Mouse (Mus musculus) limb, embryonic 13.5 days (tissue): ENCODE data around the gene Hist1h2ab. TPM values are rescaled to one million over a fixed set of nuclear protein-coding genes. Genes with fewer than 3 reads are reported as not detected.
A peak's percentile ranks its signal among the peaks of the same experiment; 100 is the strongest.
"Not testable (repeated sequence)": the region's sequence is repeated elsewhere in the genome, so short reads cannot be mapped to it uniquely, and the experiment has no call there.

Experiments used
- ATAC-seq: fragments of 200-750 bp; cut with Nextera tagmentation; 2 replicates; pipeline ENCODE4 v1.8.0; 2017; ENCODE audit warnings: low read depth, moderate number of reproducible peaks, moderate TSS enrichment; ENCODE audit not compliant: low FRiP score
- H3K27ac ChIP-seq: fragments of 300-500 bp; sonication (generic); 2 replicates; pipeline ENCODE4 v1.5.1; 2015; ENCODE audit warnings: inconsistent platforms, mild to moderate bottlenecking, moderate library complexity
- H3K27me3 ChIP-seq: fragments of 300-500 bp; sonication (generic); 2 replicates; pipeline ENCODE4 v1.6.1; 2015; ENCODE audit warnings: mild to moderate bottlenecking, inconsistent platforms
- H3K36me3 ChIP-seq: fragments of 300-500 bp; sonication (generic); 2 replicates; pipeline ENCODE4 v1.6.1; 2015; ENCODE audit warnings: inconsistent platforms, mild to moderate bottlenecking, moderate library complexity
- H3K4me1 ChIP-seq: fragments of 300-500 bp; sonication (generic); 2 replicates; pipeline ENCODE4 v1.6.1; 2015; ENCODE audit warnings: inconsistent platforms
- H3K4me2 ChIP-seq: fragments of 300-500 bp; sonication (generic); replicated peaks from 2 replicates; pipeline ENCODE4 v1.6.1; 2015; ENCODE audit warnings: inconsistent platforms, mild to moderate bottlenecking, moderate library complexity
- H3K4me3 ChIP-seq: fragments of 300-500 bp; sonication (generic); 2 replicates; pipeline ENCODE4 v1.5.1; 2015; ENCODE audit warnings: moderate library complexity, mild to moderate bottlenecking, inconsistent platforms
- H3K9ac ChIP-seq: fragments of 300-500 bp; sonication (generic); 2 replicates; pipeline ENCODE4 v1.6.1; 2015; ENCODE audit warnings: mild to moderate bottlenecking, inconsistent platforms
- H3K9me3 ChIP-seq: fragments of 300-500 bp; sonication (generic); 2 replicates; pipeline ENCODE4 v1.6.1; 2016; ENCODE audit warnings: inconsistent platforms
- WGBS: fragments of 180-500 bp; shearing (Covaris S2); methylation state at CpG from one replicate; pipeline ENCODE4 v1.1.7; 2015; 5-methylcytosine and 5-hydroxymethylcytosine counted together
- polyA plus RNA-seq: library from polyadenylated mRNA; unstranded; fragments of >200 nt; fragmentation: Nextera tagmentation; extraction: Ambion mirVana; gene quantifications from 2 replicates; pipeline ENCODE4 v1.2.1, GENCODE M21; 2015

Gene Hist1h2ab
- polyA plus RNA-seq, 1 experiment from 2014 or later = 47.8 TPM

DNA sequence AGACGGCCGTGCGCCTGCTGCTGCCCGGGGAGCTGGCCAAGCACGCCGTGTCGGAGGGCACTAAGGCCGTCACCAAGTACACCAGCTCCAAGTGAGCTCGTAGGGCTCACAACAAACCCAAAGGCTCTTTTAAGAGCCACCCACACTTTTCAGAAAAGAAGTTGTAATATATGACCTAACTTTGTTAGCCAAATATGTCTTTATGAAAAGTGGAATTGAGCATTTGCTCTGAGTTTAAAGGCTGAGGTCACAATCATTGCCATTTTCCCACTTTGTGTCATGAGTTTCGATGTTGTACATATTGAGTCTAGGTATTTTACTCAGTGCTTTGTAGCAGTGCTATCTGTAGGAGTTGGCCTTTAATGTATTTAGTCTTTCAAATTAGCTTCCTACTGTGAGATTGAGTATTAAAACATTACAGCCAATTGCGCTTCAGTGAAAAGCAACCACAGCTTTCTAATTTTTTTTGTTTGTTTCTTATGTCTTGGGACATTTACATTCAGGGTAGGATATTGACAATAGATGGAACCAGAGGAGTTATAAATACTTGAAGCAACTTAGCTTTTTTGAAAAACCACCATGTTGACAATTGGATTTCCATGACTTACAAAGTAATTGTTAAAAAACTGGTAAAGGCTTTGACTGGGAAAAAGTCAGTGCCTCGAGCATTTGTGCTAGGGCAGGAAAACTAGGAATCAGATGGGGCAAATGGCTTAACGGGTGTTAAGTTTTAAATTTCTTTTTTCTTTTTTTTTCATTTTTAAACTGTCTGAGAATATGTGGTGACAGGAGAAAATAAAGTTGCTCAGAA is 3.6 kb upstream of the Hist1h2ab start:
- ATAC-seq = no peak

GRCm38 (mm10) chr13:23747892-23748288 is 3.0 kb upstream of the Hist1h2ab start:
- Histone ChIP-seq H3K4me3 (peak overlapping the region; percentile 49; the same call in 1 of the 2 replicates), H3K4me2 (peak overlapping the region; percentile 69), H3K36me3 (no peaks in the 10 kb centered on the region), H3K9ac (peak overlapping the region; percentile 68), H3K27me3 (no peaks in the 10 kb centered on the region), H3K9me3 (no peaks in the 10 kb centered on the region), H3K27ac (peak overlapping the region; percentile 99), H3K4me1 (peaks cover 29% of the 10 kb centered on the region)
- no peak for ATAC-seq
- 9% methylated on average over 4 of the region's 4 CpGs for WGBS

More for the DNA sequence above, 3.6 kb upstream of the Hist1h2ab start:
- Histone ChIP-seq H3K4me2 (peak overlapping the region; percentile 69), H3K4me3 (peak overlapping the region; percentile 49), H3K4me1 (peaks cover 25% of the 10 kb centered on the region), H3K27ac (peak overlapping the region; percentile 99), H3K27me3 (no peaks in the 10 kb centered on the region), H3K9me3 (no peaks in the 10 kb centered on the region), H3K9ac (peak overlapping the region; percentile 68), H3K36me3 (no peaks in the 10 kb centered on the region)
- WGBS = 3% methylated on average over 13 of the region's 13 CpGs

GRCm38 (mm10) chr13:23749563-23750121 is 1.3 kb upstream of the Hist1h2ab start:
- no peak for ATAC-seq
- no peaks in the 10 kb centered on the region for H3K36me3 ChIP-seq
- no peak overlapping the region for H3K9ac ChIP-seq
- H3K4me2 ChIP-seq = no peak overlapping the region
- no peaks in the 10 kb centered on the region for H3K9me3 ChIP-seq
- no peaks in the 10 kb centered on the region for H3K27me3 ChIP-seq
- no peak overlapping the region for H3K4me3 ChIP-seq
- WGBS = 93% methylated on average over 5 of the region's 5 CpGs
- H3K27ac ChIP-seq = peak overlapping the region; percentile 84
- peaks cover 30% of the 10 kb centered on the region for H3K4me1 ChIP-seq

GRCm38 (mm10) chr13:23751478-23751956 is 591 bp downstream of the Hist1h2ab start:
- Histone ChIP-seq H3K36me3 (no peaks in the 10 kb centered on the region), H3K4me3 (peak overlapping the region; percentile 48), H3K27ac (peak overlapping the region; percentile 96), H3K9me3 (no peaks in the 10 kb centered on the region), H3K27me3 (no peaks in the 10 kb centered on the region), H3K9ac (peak overlapping the region; percentile 69), H3K4me1 (peaks cover 29% of the 10 kb centered on the region), H3K4me2 (peak overlapping the region; percentile 65)
- ATAC-seq = no peak
- WGBS = under 1% methylated on average over 11 of the region's 11 CpGs

- H3K9me3 ChIP-seq, H3K27me3 ChIP-seq, H3K36me3 ChIP-seq: not testable (repeated sequence)
- Histone ChIP-seq H3K4me2 (peak within 1 kb of the TSS; percentile 65), H3K9ac (peak within 1 kb of the TSS; percentile 69), H3K27ac (peak within 1 kb of the TSS; percentile 96), H3K4me1 (peaks cover 27% of the 10 kb centered on the region), H3K4me3 (peak within 1 kb of the TSS; percentile 48)
- 0% methylated on average over 21 of the region's 47 CpGs for WGBS
- ATAC-seq = peak; percentile 90
These were observed 1.3 kb downstream of the Hist1h2ab start, which contains the start of gene Hist1h3b for GRCm38 (mm10) chr13:23752067-23752741. Gene Hist1h3b, plus strand, starts transcription at chr13:23752267.

DNA sequence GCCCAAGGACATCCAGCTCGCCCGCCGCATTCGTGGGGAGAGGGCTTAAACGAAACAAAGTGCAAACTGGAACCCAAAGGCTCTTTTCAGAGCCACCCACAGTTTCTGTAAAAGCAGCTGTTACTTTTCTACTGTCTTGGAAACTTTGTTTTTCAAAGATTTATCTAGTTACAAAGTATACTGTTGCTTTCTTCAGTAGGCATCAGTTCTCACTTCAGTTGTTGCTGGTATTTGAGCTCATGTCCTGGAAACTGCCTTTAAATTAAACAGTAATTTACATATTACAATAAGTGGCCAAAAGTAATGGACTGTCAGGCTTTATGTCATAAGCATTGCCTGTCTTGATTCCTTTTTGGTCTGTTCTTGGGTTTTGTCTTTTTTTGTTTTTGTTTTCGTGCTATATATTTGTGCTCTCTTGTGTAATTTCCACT is 1.8 kb downstream of the Hist1h2ab start:
- H3K27ac ChIP-seq = peak overlapping the region; percentile 76
- no peak for ATAC-seq
- peak overlapping the region; percentile 65 for H3K4me2 ChIP-seq
- no peaks in the 10 kb centered on the region for H3K36me3 ChIP-seq
- H3K4me3 ChIP-seq = peak overlapping the region; percentile 42
- H3K4me1 ChIP-seq = peaks cover 27% of the 10 kb centered on the region
- H3K9me3 ChIP-seq = no peaks in the 10 kb centered on the region
- H3K27me3 ChIP-seq = no peaks in the 10 kb centered on the region
- H3K9ac ChIP-seq = peak overlapping the region; percentile 65
- 4% methylated on average over 6 of the region's 6 CpGs for WGBS

- peak overlapping the region; percentile 76; the same call in 1 of the 2 replicates for H3K27ac ChIP-seq
- ATAC-seq = no peak
- H3K36me3 ChIP-seq = no peaks in the 10 kb centered on the region
- 56% methylated on average over 4 of the region's 4 CpGs for WGBS
- H3K27me3 ChIP-seq = no peaks in the 10 kb centered on the region
- H3K9ac ChIP-seq = peak overlapping the region; percentile 65; the same call in 1 of the 2 replicates
- peaks cover 23% of the 10 kb centered on the region for H3K4me1 ChIP-seq
- no peaks in the 10 kb centered on the region for H3K9me3 ChIP-seq
- 0 out of 2 replicates have a peak overlapping the region, but pooled peaks have one; percentile 12 for H3K4me3 ChIP-seq
- peak overlapping the region; percentile 65 for H3K4me2 ChIP-seq
These were observed 2.6 kb downstream of the Hist1h2ab start for GRCm38 (mm10) chr13:23753314-23754078.

DNA sequence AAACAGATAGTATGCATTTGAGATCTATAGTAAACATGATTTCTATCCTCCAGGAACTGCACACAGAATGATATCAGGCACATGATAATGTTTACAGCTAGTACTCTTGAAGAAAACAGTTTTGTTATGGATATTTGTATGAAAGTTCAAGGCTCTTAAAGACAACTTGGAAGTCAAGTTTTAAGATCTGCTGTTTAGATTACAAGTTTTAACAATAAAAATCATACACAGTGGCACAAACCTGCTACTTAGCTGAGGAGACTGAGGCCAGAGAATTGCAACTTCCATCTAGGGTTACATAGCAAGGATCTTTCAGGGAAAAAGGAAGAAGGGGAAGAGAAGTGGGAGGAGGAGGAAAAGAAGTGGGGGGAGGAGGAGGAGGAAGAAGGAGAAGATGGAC is 4.1 kb downstream of the Hist1h2ab start:
- H3K9me3 ChIP-seq = no peaks in the 10 kb centered on the region
- no peak overlapping the region for H3K27ac ChIP-seq
- H3K4me1 ChIP-seq = peaks cover 23% of the 10 kb centered on the region
- no peak overlapping the region for H3K4me3 ChIP-seq
- no peak for ATAC-seq
- H3K36me3 ChIP-seq = no peaks in the 10 kb centered on the region
- no peak overlapping the region for H3K9ac ChIP-seq
- H3K4me2 ChIP-seq = no peak overlapping the region
- H3K27me3 ChIP-seq = no peaks in the 10 kb centered on the region

DNA sequence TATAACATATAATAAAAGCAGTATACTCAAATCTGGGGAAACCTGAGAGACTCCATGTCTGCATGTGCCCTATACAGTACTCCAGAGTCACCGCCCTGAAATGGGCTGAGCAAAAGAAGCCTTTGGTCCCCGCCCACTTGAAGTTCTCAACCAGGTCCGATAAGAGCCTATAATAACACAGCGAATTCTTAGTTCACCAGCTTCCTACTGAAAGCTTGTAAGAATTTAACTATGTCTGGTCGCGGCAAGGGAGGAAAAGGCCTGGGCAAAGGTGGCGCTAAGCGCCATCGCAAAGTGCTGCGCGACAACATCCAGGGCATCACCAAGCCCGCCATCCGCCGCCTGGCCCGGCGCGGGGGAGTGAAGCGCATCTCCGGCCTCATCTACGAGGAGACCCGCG is 5.9 kb downstream of the Hist1h2ab start, which contains the start of gene Hist1h4b:
Gene Hist1h4b (plus strand): TSS at position 224 of the 400 bp plus-strand sequence.
- H3K27ac ChIP-seq = peak within 1 kb of the TSS; percentile 94
- peak within 1 kb of the TSS; percentile 82 for H3K4me2 ChIP-seq
- peak; percentile 77 for ATAC-seq
- peak within 1 kb of the TSS; percentile 69 for H3K9ac ChIP-seq
- no peaks in the 10 kb centered on the region for H3K27me3 ChIP-seq
- no peaks in the 10 kb centered on the region for H3K36me3 ChIP-seq
- peaks cover 29% of the 10 kb centered on the region for H3K4me1 ChIP-seq
- 0% methylated on average over 17 of the region's 22 CpGs for WGBS
- H3K9me3 ChIP-seq = no peaks in the 10 kb centered on the region
- peak within 1 kb of the TSS; percentile 46 for H3K4me3 ChIP-seq

GRCm38 (mm10) chr13:23757211-23757773 is 6.4 kb downstream of the Hist1h2ab start:
- Histone ChIP-seq H3K27ac (peak overlapping the region; percentile 94), H3K9ac (peak overlapping the region; percentile 69), H3K4me1 (peaks cover 29% of the 10 kb centered on the region), H3K4me3 (peak overlapping the region; percentile 46), H3K27me3 (no peaks in the 10 kb centered on the region), H3K9me3 (no peaks in the 10 kb centered on the region), H3K4me2 (peak overlapping the region; percentile 82), H3K36me3 (no peaks in the 10 kb centered on the region)
- ATAC-seq = peak; percentile 16
- under 1% methylated on average over 18 of the region's 23 CpGs for WGBS

DNA sequence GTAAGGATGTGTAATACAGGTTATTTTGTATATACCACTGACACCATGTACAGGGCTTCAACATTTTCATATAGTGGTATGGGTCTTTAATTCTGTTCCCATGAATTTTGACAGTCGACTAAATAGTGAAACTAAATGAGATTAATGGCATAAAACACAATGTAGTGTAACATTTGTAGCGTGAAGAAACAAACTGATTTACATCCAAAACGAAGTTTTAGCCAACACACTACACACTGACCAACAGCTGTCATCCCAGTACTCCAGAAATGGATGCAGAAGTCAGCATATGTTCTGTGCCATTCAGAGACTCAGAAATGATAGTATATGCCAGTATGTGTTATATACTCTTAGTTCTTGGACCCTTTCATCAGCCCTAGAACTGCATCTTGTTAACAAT is 7.0 kb downstream of the Hist1h2ab start:
- H3K27me3 ChIP-seq = no peaks in the 10 kb centered on the region
- H3K9ac ChIP-seq = no peak overlapping the region
- H3K4me1 ChIP-seq = peaks cover 26% of the 10 kb centered on the region
- H3K4me3 ChIP-seq = no peak overlapping the region
- no peak for ATAC-seq
- H3K36me3 ChIP-seq = no peaks in the 10 kb centered on the region
- WGBS = 46% methylated on average over 3 of the region's 3 CpGs
- H3K4me2 ChIP-seq = peak overlapping the region; percentile 41
- no peaks in the 10 kb centered on the region for H3K9me3 ChIP-seq
- peak overlapping the region; percentile 29; the same call in 1 of the 2 replicates for H3K27ac ChIP-seq
